Mouse (Mus musculus) neural tube, embryonic 15.5 days (tissue): ENCODE results near the gene Pdcd2. TPM values are rescaled to one million over a fixed set of nuclear protein-coding genes. Genes with fewer than 3 reads are reported as not detected.

Source experiments
- ATAC-seq: fragments of 200-750 bp; cut with Nextera tagmentation; 2 replicates; pipeline ENCODE4 v1.8.0; 2017; ENCODE audit warnings: mild to moderate bottlenecking, moderate TSS enrichment, moderate library complexity; ENCODE audit not compliant: low FRiP score
- H3K27ac ChIP-seq: fragments of 300-500 bp; sonication (generic); replicated peaks from 2 replicates; pipeline ENCODE4 v1.5.1; 2015; ENCODE audit warnings: mild to moderate bottlenecking, inconsistent platforms
- H3K27me3 ChIP-seq: fragments of 300-500 bp; sonication (generic); replicated peaks from 2 replicates; pipeline ENCODE4 v1.6.1; 2015; ENCODE audit warnings: inconsistent platforms
- H3K36me3 ChIP-seq: fragments of 300-500 bp; sonication (generic); 2 replicates; pipeline ENCODE4 v1.6.1; 2015; ENCODE audit warnings: inconsistent platforms
- H3K4me1 ChIP-seq: fragments of 300-500 bp; sonication (generic); 2 replicates; pipeline ENCODE4 v1.6.1; 2015; ENCODE audit warnings: inconsistent platforms
- H3K4me2 ChIP-seq: fragments of 300-500 bp; sonication (generic); 2 replicates; pipeline ENCODE4 v1.6.1; 2015; ENCODE audit warnings: inconsistent platforms, mild to moderate bottlenecking, moderate library complexity
- H3K4me3 ChIP-seq: fragments of 300-500 bp; sonication (generic); replicated peaks from 2 replicates; pipeline ENCODE4 v1.5.1; 2015; ENCODE audit warnings: mild to moderate bottlenecking, inconsistent platforms
- H3K9ac ChIP-seq: fragments of 300-500 bp; sonication (generic); replicated peaks from 2 replicates; pipeline ENCODE4 v1.6.1; 2015; ENCODE audit warnings: mild to moderate bottlenecking, inconsistent platforms
- H3K9me3 ChIP-seq: fragments of 300-500 bp; sonication (generic); replicated peaks from 2 replicates; pipeline ENCODE4 v1.6.1; 2016; ENCODE audit warnings: inconsistent platforms
- WGBS: fragments of 180-500 bp; shearing (Covaris S2); methylation state at CpG from one replicate; pipeline ENCODE4 v1.1.7; 2015; ENCODE audit warnings: mixed read lengths; 5-methylcytosine and 5-hydroxymethylcytosine counted together
- polyA plus RNA-seq: library from polyadenylated mRNA; unstranded; fragments of >200 nt; fragmentation: Nextera tagmentation; extraction: Ambion mirVana; gene quantifications from 2 replicates; pipeline ENCODE4 v1.2.1, GENCODE M21; 2015

The Pdcd2 gene
- polyA plus RNA-seq, 1 experiment from 2014 or later: 63.4 TPM

DNA sequence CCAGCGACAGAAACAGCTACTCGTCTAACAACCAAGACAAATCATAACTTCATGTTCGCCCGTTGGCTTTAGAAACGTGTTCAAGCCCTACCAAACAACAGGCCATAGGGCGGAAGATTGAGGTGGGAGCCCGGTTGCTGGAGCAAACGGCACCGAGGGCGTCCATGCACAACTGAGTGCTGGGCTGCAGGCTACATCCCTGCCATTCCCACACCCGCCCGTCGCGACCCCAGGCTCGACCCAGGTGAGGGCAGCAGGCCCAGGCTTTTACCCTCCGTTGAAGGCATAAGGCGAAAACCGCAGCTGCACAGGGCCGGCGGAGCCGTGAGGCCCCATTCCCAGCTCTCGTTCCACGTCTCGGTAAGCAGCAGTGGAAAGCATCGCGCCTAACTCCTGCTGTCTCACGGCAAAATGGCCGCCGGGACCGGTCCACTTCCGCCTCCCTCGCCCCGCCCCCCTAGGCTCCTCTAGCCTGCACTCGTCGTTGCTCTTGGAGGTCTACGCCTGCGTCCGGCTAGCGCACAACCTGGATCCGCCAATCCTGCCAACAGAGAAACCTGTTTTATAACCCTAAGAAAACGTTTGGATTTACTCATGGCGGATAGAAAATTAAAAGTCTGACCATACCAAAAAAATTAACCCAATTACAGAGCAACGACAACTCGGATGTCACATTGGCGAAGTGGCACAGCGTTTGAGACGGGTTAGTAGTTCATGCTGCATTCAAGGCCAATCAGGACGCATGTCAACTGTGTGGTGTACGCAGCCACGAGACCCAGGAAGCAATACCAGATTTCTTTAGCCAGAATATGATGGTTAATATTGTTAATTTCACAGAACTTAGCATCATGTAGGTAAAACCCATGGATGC lies 29.0 kb downstream of the Pdcd2 start:
- H3K9ac ChIP-seq: peak overlapping the region; percentile 71
- no peaks in the 10 kb centered on the region for H3K27me3 ChIP-seq
- peak; percentile 96 for ATAC-seq
- peaks cover 16% of the 10 kb centered on the region for H3K36me3 ChIP-seq
- under 1% methylated on average over 50 of the region's 50 CpGs for WGBS
- peak overlapping the region; percentile 92 for H3K27ac ChIP-seq
- H3K4me1 ChIP-seq: peaks cover 46% of the 10 kb centered on the region
- peak overlapping the region; percentile 95 for H3K4me3 ChIP-seq
- H3K9me3 ChIP-seq: no peaks in the 10 kb centered on the region
- peak overlapping the region; percentile 90 for H3K4me2 ChIP-seq

GRCm38 (mm10) chr17:15490542-15490941 lies 36.6 kb downstream of the Pdcd2 start:
- 91% methylated on average over 7 of the region's 7 CpGs for WGBS
- H3K36me3 ChIP-seq: peaks cover 52% of the 10 kb centered on the region

DNA sequence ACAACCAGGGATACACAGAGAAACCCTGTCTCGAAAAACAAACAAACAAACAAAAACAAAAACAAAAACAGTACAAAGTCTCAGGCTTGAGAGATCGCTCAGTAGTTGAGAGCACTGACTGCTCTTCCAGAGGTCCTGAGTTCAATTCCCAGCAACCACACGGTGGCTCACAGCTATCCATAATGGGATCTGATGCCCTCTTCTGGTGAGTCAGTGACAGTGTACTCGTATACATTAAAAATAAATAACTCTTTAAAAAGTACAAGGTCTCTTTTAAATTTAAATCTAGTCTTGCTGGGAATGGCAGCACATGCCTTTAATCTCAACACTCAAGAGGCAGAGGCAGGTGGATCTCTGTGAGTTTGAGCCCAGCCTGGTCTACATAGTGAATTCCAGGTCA lies 54.4 kb downstream of the Pdcd2 start:
- H3K4me2 ChIP-seq: no peak overlapping the region
- H3K4me3 ChIP-seq: no peak overlapping the region
- no peak overlapping the region for H3K27ac ChIP-seq
- ATAC-seq: no peak
- H3K27me3 ChIP-seq: no peaks in the 10 kb centered on the region
- H3K36me3 ChIP-seq: peaks cover 79% of the 10 kb centered on the region
- 97% methylated on average over 4 of the region's 4 CpGs for WGBS
- no peaks in the 10 kb centered on the region for H3K9me3 ChIP-seq
- H3K9ac ChIP-seq: no peak overlapping the region
- H3K4me1 ChIP-seq: no peaks in the 10 kb centered on the region

More at GRCm38 (mm10) chr17:15490542-15490941, 36.6 kb downstream of the Pdcd2 start:
- no peak overlapping the region for H3K9ac ChIP-seq
- H3K4me3 ChIP-seq: no peak overlapping the region
- H3K4me2 ChIP-seq: no peak overlapping the region
- H3K27me3 ChIP-seq: no peaks in the 10 kb centered on the region
- H3K27ac ChIP-seq: no peak overlapping the region
- no peak for ATAC-seq
- H3K9me3 ChIP-seq: no peaks in the 10 kb centered on the region
- H3K4me1 ChIP-seq: peaks cover 10% of the 10 kb centered on the region

Other genes starting within 250 kb of the Pdcd2 start
- 11.7 and 14.1 TPM in 2 replicates for gene Dll1, start 150.4 kb downstream of the Pdcd2 start, polyA plus RNA-seq
- 43.0 and 44.5 TPM in 2 replicates for gene Fam120b, start 131.1 kb downstream of the Pdcd2 start, polyA plus RNA-seq
- gene Psmb1, start 27.6 kb downstream of the Pdcd2 start, polyA plus RNA-seq: 247 and 250 TPM in 2 replicates
- gene Tbp, start 27.4 kb downstream of the Pdcd2 start, polyA plus RNA-seq: 48.8 and 51.7 TPM in 2 replicates
- 1.8 and 2.3 TPM in 2 replicates for gene Prdm9, start 37.1 kb upstream of the Pdcd2 start, polyA plus RNA-seq
- 14.1 and 19.7 TPM in 2 replicates for gene Chd1, start 177.7 kb upstream of the Pdcd2 start, polyA plus RNA-seq